Mouse (Mus musculus) cerebellum, adult 2 months (tissue): Measurements from ENCODE around the gene Evx2. TPM values are rescaled to one million over a fixed set of nuclear protein-coding genes. Genes with fewer than 3 reads are reported as not detected.

Experiments used
- DNase-seq, 2 experiments: peaks; one replicate each; pipeline ENCODE4 v3.0.0; 2021
- H3K27ac ChIP-seq: fragments of 200-500 bp; 2 replicates; pipeline ENCODE4 v1.5.1; 2012; ENCODE audit warnings: low read length, control low read depth, inconsistent platforms; ENCODE audit not compliant: insufficient read depth
- H3K27me3 ChIP-seq: fragments of 200-500 bp; 2 replicates; pipeline ENCODE4 v1.6.1; 2012; ENCODE audit warnings: inconsistent platforms, mild to moderate bottlenecking, low read length, moderate library complexity; ENCODE audit not compliant: control insufficient read depth, insufficient read depth
- H3K4me1 ChIP-seq: fragments of 200-500 bp; 2 replicates; pipeline ENCODE4 v1.6.1; 2011; ENCODE audit warnings: low read length; ENCODE audit not compliant: control insufficient read depth, insufficient read depth
- H3K4me3 ChIP-seq: fragments of 200-500 bp; replicated peaks from 2 replicates; pipeline ENCODE3; 2011; ENCODE audit warnings: mild to moderate bottlenecking, low read depth, low read length, control low read depth; ENCODE audit not compliant: insufficient read depth
- CTCF ChIP-seq: fragments of 200-500 bp; IDR thresholded peaks from 2 replicates; pipeline ENCODE4 v1.5.1; 2011; ENCODE audit warnings: low read depth, mild to moderate bottlenecking, control low read depth, low read length, moderate library complexity, borderline replicate concordance; ENCODE audit not compliant: insufficient read depth
- POLR2A ChIP-seq: fragments of 200-500 bp; IDR thresholded peaks from 2 replicates; pipeline ENCODE4 v1.6.1; 2011; ENCODE audit warnings: low read length, control low read depth, borderline replicate concordance; ENCODE audit not compliant: insufficient read depth
- WGBS: fragments of 180-500 bp; shearing (Covaris S2); methylation state at CpG from one replicate; pipeline ENCODE4 v1.1.7; 2018; 5-methylcytosine and 5-hydroxymethylcytosine counted together
- polyA plus RNA-seq: library from polyadenylated mRNA; depleted of rRNA; stranded (reverse); fragments of >200 nt; gene quantifications from 2 replicates; pipeline ENCODE4 v1.2.3, GENCODE M21; 2012

Gene Evx2
- polyA plus RNA-seq, 1 experiment, result 0.64 TPM

DNA sequence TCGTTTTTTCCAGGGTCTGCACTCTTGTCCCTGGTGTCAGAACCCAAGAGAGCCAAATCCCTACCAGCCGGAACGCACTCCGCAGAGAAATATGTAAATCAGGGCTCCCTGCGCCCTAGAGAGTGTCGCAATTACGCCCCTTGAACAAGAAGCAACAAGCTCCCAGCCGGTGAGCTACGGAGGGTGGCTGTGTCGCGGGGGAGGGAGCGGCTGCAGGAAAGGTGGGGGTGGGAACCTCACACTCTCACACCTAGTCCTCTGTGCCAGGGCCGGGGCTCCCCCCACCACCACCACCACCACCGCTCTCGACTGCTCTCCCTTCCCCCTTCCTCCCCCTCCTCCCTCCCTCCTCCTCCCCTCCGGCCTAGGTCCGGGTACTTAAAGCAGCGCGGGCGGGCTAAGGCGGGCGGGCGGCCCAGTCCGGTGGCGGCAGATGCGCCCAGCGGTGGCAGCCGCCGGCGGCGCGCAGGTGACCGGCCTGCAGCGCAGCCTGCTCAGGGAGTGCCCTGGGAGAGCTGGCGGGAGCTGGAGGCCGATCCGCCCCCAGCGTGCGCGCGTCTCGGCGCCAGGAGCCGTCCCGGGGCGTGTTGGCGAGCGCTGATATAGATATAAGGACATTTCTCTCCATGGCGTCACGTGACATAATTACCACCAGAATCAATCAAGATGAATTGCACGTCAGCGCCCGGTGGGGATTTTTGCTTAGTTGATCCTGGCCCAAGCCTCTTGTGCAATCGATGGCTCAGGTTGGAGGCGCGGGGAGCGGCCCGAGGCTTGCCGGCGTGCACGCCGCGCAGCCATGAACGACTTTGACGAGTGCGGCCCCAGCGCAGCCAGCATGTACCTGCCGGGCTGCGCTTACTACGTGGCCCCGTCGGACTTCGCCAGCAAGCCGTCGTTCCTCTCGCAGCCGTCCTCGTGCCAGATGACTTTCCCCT is 22.5 kb upstream of the Evx2 start:
- TF ChIP-seq POLR2A (no peak), CTCF (no peak)
- DNase-seq, result no peak
- Histone ChIP-seq H3K4me1 (no peaks in the 10 kb centered on the region), H3K27ac (no peak overlapping the region), H3K4me3 (no peak overlapping the region), H3K27me3 (peaks cover 15% of the 10 kb centered on the region; the same call in 1 of the 2 replicates)
- 1% methylated on average over 78 of the region's 78 CpGs for WGBS

DNA sequence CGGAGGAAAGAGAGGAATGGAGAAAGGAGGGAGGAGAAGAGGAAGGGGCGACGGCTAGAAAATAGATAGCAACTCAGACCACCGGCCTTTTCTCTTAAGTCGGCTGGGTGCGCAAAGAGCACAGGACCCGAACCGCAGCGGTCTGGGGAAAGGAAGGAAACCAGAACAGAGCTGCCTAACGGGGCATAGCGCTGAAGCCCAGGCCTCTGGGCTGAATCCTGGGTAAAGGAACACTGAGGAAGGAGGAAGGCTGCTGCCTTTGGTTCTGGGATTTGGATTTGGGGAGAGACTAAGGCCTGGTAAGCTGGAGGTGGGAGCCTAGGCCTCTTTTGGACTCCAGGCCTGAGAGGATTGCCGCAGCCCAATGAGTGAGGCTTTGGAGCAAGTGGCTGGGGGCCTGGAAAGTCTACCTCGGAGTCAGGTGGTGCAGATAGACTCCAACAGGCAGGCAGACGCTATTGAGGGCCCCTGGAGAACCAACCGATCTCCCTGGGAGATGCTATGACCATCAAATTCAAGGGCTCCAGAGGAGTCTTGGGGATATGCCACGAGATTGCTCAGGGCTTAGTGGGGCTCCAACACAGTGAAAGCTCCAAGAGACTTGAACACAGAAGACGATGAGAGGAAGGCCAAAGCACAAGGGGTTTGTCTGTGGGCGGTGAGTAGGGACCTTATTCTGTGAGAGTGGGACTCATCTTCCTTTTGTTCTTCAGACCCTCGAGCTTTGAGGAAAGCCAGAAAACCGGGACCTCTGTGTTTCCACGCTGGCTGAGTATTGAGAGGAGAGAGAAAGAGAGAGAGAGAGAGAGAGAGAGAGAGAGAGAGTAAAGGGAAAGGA is 21.4 kb upstream of the Evx2 start:
- Histone ChIP-seq H3K27me3 (peaks cover 17% of the 10 kb centered on the region; the same call in 1 of the 2 replicates), H3K4me1 (no peaks in the 10 kb centered on the region), H3K4me3 (no peak overlapping the region), H3K27ac (no peak overlapping the region)
- 3% methylated on average over 21 of the region's 21 CpGs for WGBS
- TF ChIP-seq POLR2A, result no peak
- TF ChIP-seq CTCF, result no peak
- DNase-seq, result no peak

DNA sequence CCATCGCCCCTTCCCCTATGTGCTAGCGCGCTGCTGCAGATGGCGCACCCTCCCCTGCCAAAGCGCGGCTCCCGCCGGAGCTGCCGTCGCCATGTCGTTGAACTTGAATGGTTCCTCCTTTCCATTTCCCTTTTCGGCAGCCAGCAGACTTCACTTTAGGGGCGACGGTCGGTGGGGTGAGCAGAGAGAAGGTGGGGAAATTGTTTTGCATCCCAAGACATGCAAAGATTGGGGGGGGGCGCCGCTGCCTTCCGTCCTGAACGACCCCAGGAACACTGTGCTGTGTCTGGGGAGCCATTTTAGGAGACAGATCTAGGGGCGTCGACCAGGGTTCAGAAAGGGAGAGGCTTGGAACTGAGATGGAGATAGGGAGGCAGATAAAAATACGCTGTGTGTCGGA is 20.6 kb upstream of the Evx2 start:
- no peaks in the 10 kb centered on the region for H3K4me1 ChIP-seq
- no peak for DNase-seq
- 2% methylated on average over 23 of the region's 23 CpGs for WGBS
- no peak overlapping the region for H3K4me3 ChIP-seq
- peaks cover 17% of the 10 kb centered on the region; the same call in 1 of the 2 replicates for H3K27me3 ChIP-seq
- H3K27ac ChIP-seq, result no peak overlapping the region
- TF ChIP-seq CTCF, result no peak
- no peak for TF ChIP-seq POLR2A

DNA sequence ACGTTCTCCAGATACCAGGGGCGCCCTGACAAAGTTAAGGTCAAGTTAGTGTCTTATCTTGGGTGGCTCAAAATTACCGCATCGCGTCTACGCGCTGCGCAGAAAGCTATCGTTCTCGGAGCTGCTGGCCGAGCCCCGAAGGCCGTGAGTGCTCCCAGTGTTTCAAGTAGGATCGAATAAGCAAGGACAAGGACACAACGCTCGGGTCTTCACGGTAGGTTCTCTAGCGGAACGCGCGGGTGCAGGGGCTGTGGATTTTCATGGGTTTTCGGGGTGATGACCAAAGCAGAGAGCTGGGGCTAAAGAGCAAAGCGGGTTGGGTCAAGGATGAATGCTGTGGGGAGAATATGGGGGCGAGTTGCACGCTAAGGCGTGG is 20.2 kb upstream of the Evx2 start:
- TF ChIP-seq CTCF (no peak), POLR2A (no peak)
- Histone ChIP-seq H3K27me3 (peaks cover 17% of the 10 kb centered on the region; the same call in 1 of the 2 replicates), H3K27ac (no peak overlapping the region), H3K4me3 (no peak overlapping the region), H3K4me1 (no peaks in the 10 kb centered on the region)
- 3% methylated on average over 26 of the region's 26 CpGs for WGBS
- no peak for DNase-seq

DNA sequence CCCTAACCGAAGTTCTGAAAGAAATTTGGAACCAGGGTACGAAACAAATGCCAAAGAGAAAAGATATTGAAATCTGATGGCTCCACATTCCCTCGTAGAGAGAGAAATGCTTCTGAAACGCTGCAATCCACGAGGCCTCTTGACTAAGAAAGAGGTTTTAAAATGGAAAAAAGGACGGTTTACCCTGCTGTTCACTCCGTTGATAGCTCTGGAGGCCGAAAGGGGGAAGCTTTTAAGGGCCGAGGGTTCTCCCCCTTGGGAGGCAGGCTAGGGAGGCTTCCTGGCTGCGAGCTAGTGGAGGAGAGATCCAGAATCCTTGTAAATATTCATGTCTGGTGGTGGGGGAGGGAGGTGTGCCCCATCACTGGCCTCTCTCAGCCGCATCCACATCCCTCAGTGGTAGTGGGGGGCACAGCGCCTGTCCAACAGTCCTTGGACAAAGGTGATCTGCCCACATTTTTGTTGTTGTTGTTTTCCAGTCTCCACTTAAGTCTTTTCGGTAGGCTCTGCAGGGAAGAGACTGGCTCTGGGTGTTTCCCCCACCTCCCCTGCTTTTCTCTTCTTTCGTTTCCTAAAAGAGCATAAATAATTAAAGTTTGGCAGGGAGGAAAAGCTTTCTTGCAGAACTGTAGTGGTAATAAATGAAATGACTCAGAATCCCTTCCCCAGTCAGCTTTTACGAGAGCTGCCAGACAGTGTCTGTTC is 19.7 kb upstream of the Evx2 start, which contains the start of gene Hoxd11:
Gene Hoxd11, plus strand, starts transcription at position 667 of the 705 bp plus-strand sequence.
- H3K27ac ChIP-seq, result no peak within 1 kb of the TSS
- WGBS, result 2% methylated on average over 15 of the region's 15 CpGs
- TF ChIP-seq CTCF, result no peak
- TF ChIP-seq POLR2A, result no peak

DNA sequence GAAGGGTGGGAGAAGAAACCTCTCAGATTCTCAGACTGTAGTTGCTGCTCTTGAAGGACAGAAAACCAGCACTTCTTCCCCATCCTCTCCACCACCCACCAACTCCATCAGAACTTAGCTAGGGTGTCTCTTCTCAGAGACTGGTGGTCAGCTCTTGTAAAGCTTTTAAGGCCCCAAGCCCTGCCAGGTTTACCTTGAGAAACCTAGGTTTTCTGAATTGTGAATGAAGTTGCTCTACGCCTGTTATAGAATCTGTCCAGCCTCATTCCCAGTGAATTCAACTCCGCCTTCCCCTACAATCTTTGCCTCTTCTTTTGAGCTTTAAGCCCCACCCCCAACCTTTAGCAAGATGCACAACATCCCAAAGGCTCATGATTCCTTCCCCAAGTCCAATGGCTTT is 17.7 kb upstream of the Evx2 start:
- DNase-seq, result no peak

More for the DNA sequence above, 19.7 kb upstream of the Evx2 start, which contains the start of gene Hoxd11:
- H3K4me3 ChIP-seq, result no peak within 1 kb of the TSS
- no peaks in the 10 kb centered on the region for H3K4me1 ChIP-seq
- H3K27me3 ChIP-seq, result peaks cover 16% of the 10 kb centered on the region; the same call in 1 of the 2 replicates
- no peak for DNase-seq

DNA sequence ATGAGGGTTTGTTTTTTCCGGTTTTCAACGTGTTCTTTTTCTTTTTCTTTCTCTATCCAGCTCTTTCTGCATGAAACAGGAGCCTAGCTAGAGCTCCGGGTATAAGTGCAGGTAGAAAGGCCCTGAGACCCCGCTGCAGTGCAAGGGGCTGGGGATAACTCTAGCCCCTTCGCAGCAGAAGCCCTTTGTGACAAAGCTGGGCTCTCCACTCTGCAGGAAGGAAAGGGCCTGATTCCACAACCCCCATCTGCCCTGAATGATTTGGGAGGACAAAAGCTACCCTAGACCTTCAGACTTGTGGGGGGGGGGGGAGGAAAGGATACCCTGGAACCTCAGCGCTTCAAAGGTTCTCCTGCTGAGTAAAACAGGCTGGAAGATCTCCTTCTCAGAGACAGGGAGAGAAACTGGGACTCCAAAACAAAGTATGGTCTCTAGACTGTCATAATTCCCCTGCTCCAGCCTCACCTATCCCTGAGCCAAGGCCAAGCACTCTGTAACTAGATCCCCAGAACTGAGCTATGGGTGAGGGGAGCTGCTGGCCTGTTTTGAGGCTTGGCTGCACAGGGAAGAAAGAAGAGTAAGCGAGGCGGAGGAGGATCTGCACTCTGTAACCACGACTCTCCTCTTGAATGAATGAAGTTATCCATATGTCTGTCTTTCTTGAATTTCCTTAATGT is 17.2 kb upstream of the Evx2 start:
- TF ChIP-seq POLR2A (no peak), CTCF (no peak)
- Histone ChIP-seq H3K4me3 (no peak overlapping the region), H3K4me1 (no peaks in the 10 kb centered on the region), H3K27ac (no peak overlapping the region), H3K27me3 (peaks cover 8% of the 10 kb centered on the region; the same call in 1 of the 2 replicates)
- no peak for DNase-seq
- WGBS, result 3% methylated on average over 9 of the region's 9 CpGs

More for the DNA sequence above, 17.7 kb upstream of the Evx2 start:
- Histone ChIP-seq H3K27me3 (peaks cover 8% of the 10 kb centered on the region; the same call in 1 of the 2 replicates), H3K4me3 (no peak overlapping the region), H3K27ac (no peak overlapping the region), H3K4me1 (no peaks in the 10 kb centered on the region)
- 11% methylated on average over 2 of the region's 2 CpGs for WGBS
- TF ChIP-seq CTCF (no peak), POLR2A (no peak)
